Mouse (Mus musculus) C2C12 (cell line): Measurements from ENCODE around the gene Six6.

ENCODE experiments used
- CEBPB ChIP-seq: IDR thresholded peaks from one replicate; pipeline ENCODE4 v1.6.1; 2011; ENCODE audit warnings: low read depth, mild to moderate bottlenecking, control low read depth, moderate library complexity
- CTCF ChIP-seq: IDR thresholded peaks from one replicate; pipeline ENCODE4 v1.5.1; 2011; ENCODE audit not compliant: control insufficient read depth, insufficient read depth, insufficient read length
- FOSL1 ChIP-seq: IDR thresholded peaks from one replicate; pipeline ENCODE4 v1.8.0; 2011; ENCODE audit warnings: mild to moderate bottlenecking, low read length; ENCODE audit not compliant: poor library complexity, insufficient read depth, severe bottlenecking
- MAX ChIP-seq: IDR thresholded peaks from one replicate; pipeline ENCODE4 v1.6.1; 2011; ENCODE audit warnings: mild to moderate bottlenecking, control low read depth
- MYOD1 ChIP-seq: IDR thresholded peaks from one replicate; pipeline ENCODE4 v1.6.1; 2011; ENCODE audit warnings: low read depth; ENCODE audit not compliant: control insufficient read depth, insufficient read length
- MYOG ChIP-seq: IDR thresholded peaks from one replicate; pipeline ENCODE4 v1.6.1; 2011; ENCODE audit not compliant: control insufficient read depth, insufficient read length; ENCODE audit errors: extremely low read depth
- USF1 ChIP-seq: IDR thresholded peaks from one replicate; pipeline ENCODE4 v1.6.1; 2011; ENCODE audit warnings: low read depth, mild to moderate bottlenecking, control low read depth, moderate library complexity

DNA sequence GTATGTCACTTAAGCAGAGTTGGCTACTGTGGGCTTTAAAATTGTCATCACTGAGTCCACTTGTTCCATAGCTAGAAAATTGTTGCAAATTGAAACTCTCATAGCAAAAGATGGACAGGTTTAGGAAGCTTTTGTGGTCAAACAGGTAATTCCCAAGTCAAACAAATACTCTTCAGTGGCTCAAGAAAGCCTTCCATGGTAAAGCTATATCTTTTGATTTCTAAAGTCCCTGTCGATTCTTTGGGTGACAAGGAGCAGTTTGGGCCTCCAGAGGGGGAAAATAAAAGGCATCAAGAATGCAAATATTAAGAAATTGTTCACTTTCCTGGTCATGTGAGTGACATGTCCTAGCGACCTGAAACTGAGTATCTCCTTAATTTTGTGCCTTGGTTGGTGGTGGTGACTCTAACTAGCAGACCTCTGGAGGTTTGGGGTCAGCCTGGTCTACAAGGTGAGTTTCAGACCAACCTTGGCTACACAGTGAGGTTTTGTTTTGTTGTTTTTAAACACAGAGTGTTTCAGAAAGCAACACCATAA, 4.0 kb downstream of the Six6 start:
- TF ChIP-seq CTCF (no peak), MAX (no peak), FOSL1 (no peak), USF1 (no peak), MYOG (no peak), MYOD1 (no peak), CEBPB (no peak)
